9 mouse cellular contexts compared by ENCODE assay signal in the genomic region with DNA sequence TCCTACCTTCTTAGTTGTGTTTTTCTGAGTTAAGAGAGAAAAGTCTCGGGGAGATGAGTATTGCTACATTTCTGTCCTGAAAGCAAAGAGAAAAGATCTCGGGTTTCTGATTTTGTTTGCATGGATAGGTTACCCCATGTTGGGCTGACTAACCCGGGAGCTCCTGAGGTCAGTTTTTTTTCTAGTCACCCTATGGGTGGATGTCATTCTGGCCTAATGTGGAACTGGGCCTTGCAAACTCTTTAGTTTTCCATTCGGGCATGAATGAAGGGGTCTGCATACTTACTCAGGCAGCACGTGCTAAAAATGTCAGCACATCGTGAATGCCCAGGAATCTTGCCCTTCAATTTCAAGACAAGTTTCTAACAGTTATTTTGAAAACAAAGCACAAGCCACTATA. TPM values are rescaled to one million over a fixed set of nuclear protein-coding genes. Genes with fewer than 3 reads are reported as not detected.
DNase-seq lines count a peak whose midpoint lies in the region; ATAC-seq lines count a peak whose summit lies in the region.
"Had no signal": no experiment of that assay in that cellular context is flagged by ENCODE, and none has a peak within 500 bp of the region (broad histone marks: within the 10 kb centered on the region; RNA-seq: fewer than 3 reads in every experiment).

No protein-coding gene starts in this region.

- H3K9ac ChIP-seq in kidney, embryonic 16.5 days (replicated peaks; ENCODE audit: low read length), result peak overlapping the region; percentile 77; the same call in 1 of the 2 replicates
- no peak overlapping the region for H3K9ac ChIP-seq in embryonic facial prominence, embryonic 13.5 days
- no peak overlapping the region for H3K9ac ChIP-seq in limb, embryonic 12.5 days (replicated peaks)
- no peak overlapping the region for H3K9ac ChIP-seq in neural tube, embryonic 15.5 days (replicated peaks)

- WGBS in kidney, embryonic 16.5 days, result 40% methylated on average over 6 of the region's 6 CpGs
- WGBS in embryonic facial prominence, embryonic 13.5 days, result 49% methylated on average over 6 of the region's 6 CpGs
- WGBS in limb, embryonic 12.5 days, result 50% methylated on average over 6 of the region's 6 CpGs
- WGBS in neural tube, embryonic 15.5 days, result 31% methylated on average over 6 of the region's 6 CpGs

- H3K27ac ChIP-seq in kidney, embryonic 16.5 days (ENCODE audit: low read length), result no peak overlapping the region
- no peak overlapping the region for H3K27ac ChIP-seq in embryonic facial prominence, embryonic 13.5 days
- H3K27ac ChIP-seq in limb, embryonic 12.5 days, result no peak overlapping the region
- no peak overlapping the region for H3K27ac ChIP-seq in neural tube, embryonic 15.5 days (replicated peaks)

- no peak for DNase-seq in kidney, adult 8-10 months
- DNase-seq in thymus, adult 18-20 months, result no peak
- DNase-seq in left cerebral cortex, adult 11 months (ENCODE audit: low spot score), result no peak
- DNase-seq in lung, postnatal 4 days, result no peak
- DNase-seq: kidney, postnatal 4 days had no signal

- ATAC-seq in kidney, embryonic 16.5 days (ENCODE audit: low FRiP score, low TSS enrichment), result no peak
- ATAC-seq in embryonic facial prominence, embryonic 13.5 days (ENCODE audit: insufficient number of reproducible peaks, insufficient read depth, low FRiP score, low TSS enrichment, low read depth), result no peak
- ATAC-seq in limb, embryonic 12.5 days (ENCODE audit: insufficient number of reproducible peaks, insufficient read depth, low FRiP score, low TSS enrichment, low read depth), result no peak
- no peak for ATAC-seq in neural tube, embryonic 15.5 days (ENCODE audit: low FRiP score)

- H3K4me3 ChIP-seq in kidney, embryonic 16.5 days (ENCODE audit: low read length), result peak overlapping the region; percentile 70
- H3K4me3 ChIP-seq in embryonic facial prominence, embryonic 13.5 days, result 0 out of 2 replicates have a peak overlapping the region, but pooled peaks have one; percentile 66
- H3K4me3 ChIP-seq in limb, embryonic 12.5 days (replicated peaks), result peak overlapping the region; percentile 70; the same call in 1 of the 2 replicates
- no peak overlapping the region for H3K4me3 ChIP-seq in neural tube, embryonic 15.5 days (replicated peaks)

- peak overlapping the region; percentile 91 for H3K4me2 ChIP-seq in kidney, embryonic 16.5 days (replicated peaks; ENCODE audit: low read depth, low read length)
- peak overlapping the region; percentile 94; the same call in 1 of the 2 replicates for H3K4me2 ChIP-seq in embryonic facial prominence, embryonic 13.5 days
- H3K4me2 ChIP-seq in limb, embryonic 12.5 days, result peak overlapping the region; percentile 92; the same call in 1 of the 2 replicates
- peak overlapping the region; percentile 83 for H3K4me2 ChIP-seq in neural tube, embryonic 15.5 days

- no peaks in the 10 kb centered on the region for H3K9me3 ChIP-seq in kidney, embryonic 16.5 days (ENCODE audit: low read length)
- H3K9me3 ChIP-seq in embryonic facial prominence, embryonic 13.5 days, result no peaks in the 10 kb centered on the region
- H3K9me3 ChIP-seq in limb, embryonic 12.5 days, result no peaks in the 10 kb centered on the region
- no peaks in the 10 kb centered on the region for H3K9me3 ChIP-seq in neural tube, embryonic 15.5 days (replicated peaks)

- 0 out of 2 replicates have a peak, but pooled peaks cover 5% of the 10 kb centered on the region for H3K4me1 ChIP-seq in kidney, embryonic 16.5 days (ENCODE audit: insufficient read depth, low read length)
- 0 out of 2 replicates have a peak, but pooled peaks cover 7% of the 10 kb centered on the region for H3K4me1 ChIP-seq in embryonic facial prominence, embryonic 13.5 days
- peaks cover 9% of the 10 kb centered on the region; the same call in 1 of the 2 replicates for H3K4me1 ChIP-seq in limb, embryonic 12.5 days (replicated peaks)
- H3K4me1 ChIP-seq in neural tube, embryonic 15.5 days, result peaks cover 12% of the 10 kb centered on the region

- H3K27me3 ChIP-seq in kidney, embryonic 16.5 days (ENCODE audit: insufficient read depth, low read length), result no peaks in the 10 kb centered on the region
- H3K27me3 ChIP-seq in embryonic facial prominence, embryonic 13.5 days, result peaks cover 9% of the 10 kb centered on the region
- peaks cover 4% of the 10 kb centered on the region for H3K27me3 ChIP-seq in limb, embryonic 12.5 days
- no peaks in the 10 kb centered on the region for H3K27me3 ChIP-seq in neural tube, embryonic 15.5 days (replicated peaks)

- no peaks in the 10 kb centered on the region for H3K36me3 ChIP-seq in kidney, embryonic 16.5 days (ENCODE audit: insufficient read depth, low read length)
- H3K36me3 ChIP-seq in embryonic facial prominence, embryonic 13.5 days, result no peaks in the 10 kb centered on the region
- no peaks in the 10 kb centered on the region for H3K36me3 ChIP-seq in limb, embryonic 12.5 days
- no peaks in the 10 kb centered on the region for H3K36me3 ChIP-seq in neural tube, embryonic 15.5 days

RNA-seq across cellular contexts. Expression of gene Slc35g1, which starts 1.2 kb away (rescaled TPM):
- 7.8 and 7.9 TPM in 2 replicates for polyA plus RNA-seq in kidney, embryonic 16.5 days (2015; fragmentation: Nextera tagmentation; extraction: Ambion mirVana)
- 2.1 and 3.2 TPM in 2 replicates for polyA plus RNA-seq in embryonic facial prominence, embryonic 13.5 days (2015; fragmentation: Nextera tagmentation; extraction: Ambion mirVana)
- polyA plus RNA-seq in limb, embryonic 12.5 days (2016; fragmentation: Nextera tagmentation; extraction: Ambion mirVana), result 2.4 and 2.6 TPM in 2 replicates
- polyA plus RNA-seq in neural tube, embryonic 15.5 days (2015; fragmentation: Nextera tagmentation; extraction: Ambion mirVana), result 0.78 and 1.3 TPM in 2 replicates
